ENCODE assay signal across 10 mouse cellular contexts in genomic region chr1:72751371-72751781, GRCm38 (mm10). TPM values are rescaled to one million over a fixed set of nuclear protein-coding genes. Genes with fewer than 3 reads are reported as not detected.
DNase-seq lines count a peak whose midpoint lies in the region; ATAC-seq and TF ChIP-seq lines count a peak whose summit lies in the region.
"Had no signal": no experiment of that assay in that cellular context is flagged by ENCODE, and none has a peak within 500 bp of the region (broad histone marks: within the 10 kb centered on the region; RNA-seq: fewer than 3 reads in every experiment).

No protein-coding gene starts in this region.

- no peaks in the 10 kb centered on the region for H3K36me3 ChIP-seq in hindbrain, embryonic 15.5 days
- no peaks in the 10 kb centered on the region for H3K36me3 ChIP-seq in hindbrain, embryonic 10.5 days
- H3K36me3 ChIP-seq: limb, embryonic 13.5 days had no signal

- TF ChIP-seq POLR2A in cerebellum, adult 2 months (IDR thresholded peaks at IDR 0.05; ENCODE audit: borderline replicate concordance, insufficient read depth, low read length) = no peak

- H3K9me3 ChIP-seq in hindbrain, embryonic 15.5 days = no peaks in the 10 kb centered on the region
- H3K9me3 ChIP-seq in hindbrain, embryonic 10.5 days = no peaks in the 10 kb centered on the region
- H3K9me3 ChIP-seq: limb, embryonic 13.5 days had no signal

- no peak for DNase-seq in hindbrain, embryonic 10.5 days (ENCODE audit: low spot score)
- peak; percentile 71 for DNase-seq in adipocyte (ENCODE audit: low spot score)
- DNase-seq in cerebellum, adult 2 months = peak; percentile 63 to 83
- peak; percentile 22 to 44 for DNase-seq in heart, postnatal 14 days
- peak; percentile 18 for DNase-seq in ovary, postnatal 14 days (ENCODE audit: low spot score)
- no peak for DNase-seq in thymus, adult 18-20 months
- no peak for DNase-seq in thymus, postnatal 25 days

- H3K9ac ChIP-seq in hindbrain, embryonic 15.5 days = no peak overlapping the region
- H3K9ac ChIP-seq: limb, embryonic 13.5 days had no signal

- H3K4me1 ChIP-seq in hindbrain, embryonic 15.5 days (replicated peaks) = no peaks in the 10 kb centered on the region
- peaks cover 15% of the 10 kb centered on the region; the same call in 1 of the 2 replicates for H3K4me1 ChIP-seq in hindbrain, embryonic 10.5 days (replicated peaks)
- peaks cover 19% of the 10 kb centered on the region for H3K4me1 ChIP-seq in cerebellum, adult 2 months (ENCODE audit: control insufficient read depth, insufficient read depth, low read length)

- no peak overlapping the region for H3K4me2 ChIP-seq in hindbrain, embryonic 15.5 days
- H3K4me2 ChIP-seq: limb, embryonic 13.5 days had no signal

- 78% methylated on average over 7 of the region's 7 CpGs for WGBS in hindbrain, embryonic 15.5 days
- 87% methylated on average over 7 of the region's 7 CpGs for WGBS in hindbrain, embryonic 10.5 days
- 14% methylated on average over 7 of the region's 7 CpGs for WGBS in cerebellum, adult 2 months

- intact Hi-C loops in heart, postnatal 14 days (cut with DNase I) = no loop called here

- peak; percentile 83 for ATAC-seq in hindbrain, embryonic 15.5 days (ENCODE audit: low FRiP score, low read depth)

- 0 out of 2 replicates have a peak overlapping the region, but pooled peaks have one; percentile 12 for H3K27ac ChIP-seq in hindbrain, embryonic 15.5 days (replicated peaks)
- no peak overlapping the region for H3K27ac ChIP-seq in hindbrain, embryonic 10.5 days
- no peak overlapping the region for H3K27ac ChIP-seq in cerebellum, adult 2 months (ENCODE audit: insufficient read depth, low read length)
- H3K27ac ChIP-seq: limb, embryonic 13.5 days had no signal

- no peak overlapping the region for H3K4me3 ChIP-seq in hindbrain, embryonic 15.5 days
- H3K4me3 ChIP-seq in hindbrain, embryonic 10.5 days = no peak overlapping the region
- H3K4me3 ChIP-seq in cerebellum, adult 2 months (replicated peaks; ENCODE audit: insufficient read depth, low read depth, low read length) = no peak overlapping the region
- H3K4me3 ChIP-seq: limb, embryonic 13.5 days had no signal

- no peaks in the 10 kb centered on the region for H3K27me3 ChIP-seq in hindbrain, embryonic 15.5 days
- no peaks in the 10 kb centered on the region for H3K27me3 ChIP-seq in hindbrain, embryonic 10.5 days (ENCODE audit: insufficient read depth, poor library complexity, severe bottlenecking)
- H3K27me3 ChIP-seq in cerebellum, adult 2 months (ENCODE audit: control insufficient read depth, insufficient read depth, low read length) = no peaks in the 10 kb centered on the region
- H3K27me3 ChIP-seq: limb, embryonic 13.5 days had no signal

- TF ChIP-seq CTCF in cerebellum, adult 2 months (IDR thresholded peaks at IDR 0.05; ENCODE audit: borderline replicate concordance, insufficient read depth, low read depth, low read length) = no peak

RNA-seq across cellular contexts. Expression of gene Rpl37a, which starts 40.3 kb away (rescaled TPM):
- polyA plus RNA-seq in hindbrain, embryonic 15.5 days (2015; fragmentation: Nextera tagmentation; extraction: Ambion mirVana) = 919 and 1,034 TPM in 2 replicates
- 1,371 and 1,426 TPM in 2 replicates for polyA plus RNA-seq in hindbrain, embryonic 10.5 days (2016; fragmentation: Nextera tagmentation; extraction: Ambion mirVana)
- polyA plus RNA-seq in cerebellum, adult 2 months (2012; rRNA removed) = 575 and 649 TPM in 2 replicates
- 100 to 1,000 TPM; 632 to 681 TPM for total RNA-seq in heart, postnatal 14 days (2021)

RNA-seq across cellular contexts. Expression of gene Ankar, which starts 51.0 kb away (rescaled TPM):
- polyA plus RNA-seq in hindbrain, embryonic 15.5 days (2015; fragmentation: Nextera tagmentation; extraction: Ambion mirVana) = not detected in 2 replicates
- polyA plus RNA-seq in hindbrain, embryonic 10.5 days (2016; fragmentation: Nextera tagmentation; extraction: Ambion mirVana) = not detected in 2 replicates
- polyA plus RNA-seq in cerebellum, adult 2 months (2012; rRNA removed) = not detected in 2 replicates
- total RNA-seq in heart, postnatal 14 days (2021) = not detected
- total RNA-seq: ES-E14 had no signal
- polyA plus RNA-seq: limb, embryonic 13.5 days had no signal

Comparison
In these comparisons a context has a peak if more than half of its experiments do, and no peak if none do; other contexts are left out.
1. DNase-seq: peak in adipocyte (single experiment), cerebellum, adult 2 months (2 of 2), heart, postnatal 14 days (2 of 2) and ovary, postnatal 14 days (single experiment); none in hindbrain, embryonic 10.5 days (single experiment), thymus, adult 18-20 months (0 of 2) and thymus, postnatal 25 days (single experiment).